Mouse (Mus musculus) ES-CJ7 (cell line): ENCODE results near the gene Trmt11.
"Not testable (repeated sequence)": the region's sequence is repeated elsewhere in the genome, so short reads cannot be mapped to it uniquely, and the experiment has no call there.

Experiments used
- DNase-seq: peaks from one replicate; pipeline ENCODE4 v3.0.0; 2011; ENCODE audit warnings: low read depth, low spot score

Gene Trmt11

DNA sequence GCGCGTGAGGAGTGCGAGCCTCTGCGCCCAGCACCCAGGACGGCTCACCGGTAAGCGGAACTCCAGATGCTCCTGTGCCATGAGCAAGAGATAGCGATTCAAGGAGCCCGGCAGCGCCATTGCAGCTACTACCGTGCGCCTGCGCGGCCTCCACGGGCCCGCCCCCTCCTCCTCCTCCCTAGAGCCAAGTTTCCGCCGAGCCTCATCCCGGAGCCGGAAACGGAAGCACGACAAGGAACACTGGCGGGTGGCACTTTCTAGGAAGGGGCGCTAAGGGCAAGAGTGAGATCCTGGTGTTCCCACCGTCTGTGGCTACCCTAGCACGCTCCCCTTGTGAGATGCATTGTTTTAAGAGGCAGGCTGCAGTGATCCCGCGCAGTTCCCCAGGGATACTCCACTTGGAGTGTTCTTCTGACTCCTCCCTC is at the start of gene Trmt11:
Gene Trmt11 (minus strand): TSS at position 208 of the 425 bp plus-strand sequence.
- peak; percentile 91 for DNase-seq

GRCm38 (mm10) chr10:30647681-30648080 is 47.1 kb upstream of the Trmt11 start:
- DNase-seq = no peak

DNA sequence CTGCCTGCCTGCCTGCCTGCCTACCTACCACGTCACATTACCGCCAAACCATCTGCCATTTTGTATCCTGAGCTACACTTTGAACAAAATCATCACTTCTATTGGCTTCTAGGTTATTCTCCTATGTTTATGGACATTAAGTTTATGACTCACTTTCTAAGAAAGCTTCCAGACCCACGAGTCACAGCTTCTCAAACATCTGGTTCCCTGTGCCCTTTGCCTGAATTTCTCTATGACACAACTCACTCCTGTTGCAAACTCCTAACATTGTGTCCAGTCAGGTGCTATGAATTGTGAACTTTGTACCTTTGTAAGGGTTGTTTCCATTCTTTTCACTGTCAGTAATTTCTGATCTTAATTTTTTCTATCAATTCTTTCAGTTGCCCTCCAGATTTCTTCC is 37.7 kb upstream of the Trmt11 start:
- DNase-seq = no peak

DNA sequence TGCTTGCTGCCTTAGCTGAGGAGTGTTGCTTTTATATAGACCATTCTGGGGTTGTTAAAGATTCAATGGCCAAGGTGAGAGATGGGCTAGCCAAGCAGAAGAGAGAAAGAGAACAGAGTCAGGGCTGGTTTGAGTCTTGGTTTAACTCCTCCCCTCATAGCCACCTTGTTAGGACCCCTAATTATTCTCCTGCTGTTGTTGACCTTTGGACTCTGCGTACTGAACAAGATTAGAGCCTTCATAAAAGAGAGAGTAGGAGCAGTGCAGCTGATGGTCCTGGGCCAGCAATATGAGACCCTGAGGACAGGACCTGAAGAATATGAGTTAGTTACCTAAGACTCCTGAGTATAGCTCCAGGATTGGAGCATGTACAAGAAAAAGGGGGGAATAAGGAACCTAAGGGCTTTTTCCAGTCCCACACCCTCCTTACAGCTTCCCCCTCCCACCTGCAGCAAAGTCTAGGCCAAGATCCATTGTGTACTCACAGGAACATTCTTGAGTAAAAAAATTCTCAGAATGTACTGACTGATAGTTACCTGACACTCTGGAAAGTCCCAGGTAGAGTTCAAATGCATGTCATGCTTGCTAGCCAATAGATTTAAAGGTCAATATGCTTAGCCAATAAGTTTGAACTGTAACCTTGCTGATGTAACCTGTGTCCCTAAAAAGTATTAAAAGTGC is 36.1 kb upstream of the Trmt11 start:
- not testable (repeated sequence) for DNase-seq

DNA sequence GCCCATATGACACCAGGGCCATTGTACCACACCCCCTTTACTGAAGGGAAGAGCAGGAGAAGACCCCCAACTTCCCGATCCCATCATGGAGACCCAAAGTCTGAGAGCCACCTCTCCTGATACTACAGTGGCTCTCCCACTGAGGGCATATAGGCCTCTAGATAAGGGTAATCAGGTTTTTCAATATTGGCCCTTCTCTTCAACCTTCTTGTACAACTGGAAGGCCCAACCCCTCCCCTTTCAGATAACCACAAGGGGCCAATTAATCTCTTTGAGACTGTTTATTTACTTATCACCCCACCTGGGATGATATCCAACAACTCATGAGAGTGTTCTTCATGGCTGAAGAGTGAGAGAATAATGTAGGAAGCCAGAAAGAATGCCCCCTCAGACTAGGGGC is 32.2 kb upstream of the Trmt11 start:
- no peak for DNase-seq

GRCm38 (mm10) chr10:30629977-30630376 is 29.4 kb upstream of the Trmt11 start:
- DNase-seq = no peak

DNA sequence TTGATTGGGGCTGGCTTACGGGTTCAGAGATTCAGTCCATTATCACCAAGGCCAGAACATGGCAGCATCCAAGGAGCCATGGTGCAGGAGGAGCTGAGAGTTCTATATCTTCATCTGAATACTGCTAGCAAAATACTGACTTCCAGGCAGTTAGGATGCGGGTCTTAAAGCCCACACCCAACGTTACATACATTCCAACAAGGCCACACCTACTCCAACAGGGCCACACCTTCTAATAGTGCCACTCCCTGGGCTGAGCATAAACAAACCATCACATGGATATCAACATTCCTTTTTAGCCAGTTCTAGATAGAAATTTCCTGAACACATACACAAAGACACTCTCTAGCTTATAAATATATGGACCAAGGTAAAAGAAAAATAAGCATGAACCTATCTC is 29.0 kb upstream of the Trmt11 start, which contains the start of gene Hint3:
Gene Hint3 (minus strand): TSS at position 120 of the 400 bp plus-strand sequence.
- no peak for DNase-seq

DNA sequence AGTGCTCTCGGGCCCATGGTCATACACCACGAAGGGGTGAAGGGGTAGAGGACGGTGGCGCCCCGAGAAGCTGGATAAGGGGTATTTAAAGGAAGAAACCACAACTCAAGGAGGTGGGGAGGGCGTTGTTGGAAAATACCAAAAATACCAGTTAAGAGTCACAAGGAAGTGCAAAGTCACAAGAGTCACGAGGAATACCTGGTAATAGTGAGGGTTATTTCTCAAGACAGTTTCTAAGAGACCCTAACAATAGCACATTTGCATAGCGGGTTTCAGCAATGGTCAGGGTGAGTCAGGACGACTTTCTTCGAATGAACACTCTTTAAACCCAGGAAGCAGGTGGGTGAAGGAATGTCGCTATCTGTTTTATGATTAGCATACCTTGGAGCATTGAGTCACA is 27.9 kb upstream of the Trmt11 start:
- not testable (repeated sequence) for DNase-seq

GRCm38 (mm10) chr10:30627548-30627947 is 27.0 kb upstream of the Trmt11 start:
- DNase-seq = peak; percentile 92

GRCm38 (mm10) chr10:30624161-30625019 is 23.8 kb upstream of the Trmt11 start:
- no peak for DNase-seq

GRCm38 (mm10) chr10:30622928-30623327 is 22.4 kb upstream of the Trmt11 start:
- DNase-seq = no peak

DNA sequence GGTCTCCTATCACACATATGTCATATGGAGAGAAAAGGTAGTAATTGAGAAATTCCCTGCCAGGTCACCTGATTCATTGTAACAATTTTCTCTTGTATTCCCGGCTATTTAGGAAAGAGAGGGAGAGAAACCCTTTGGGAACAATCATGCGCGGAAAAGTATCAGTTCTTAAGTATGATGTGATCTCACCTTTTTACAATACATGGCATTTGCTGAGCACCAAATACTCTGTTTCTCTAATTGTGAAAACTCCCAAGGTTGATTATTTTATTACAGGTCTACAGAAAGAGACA is 18.3 kb upstream of the Trmt11 start:
- no peak for DNase-seq

GRCm38 (mm10) chr10:30618091-30618917 is 17.8 kb upstream of the Trmt11 start:
- DNase-seq = peak; percentile 98

DNA sequence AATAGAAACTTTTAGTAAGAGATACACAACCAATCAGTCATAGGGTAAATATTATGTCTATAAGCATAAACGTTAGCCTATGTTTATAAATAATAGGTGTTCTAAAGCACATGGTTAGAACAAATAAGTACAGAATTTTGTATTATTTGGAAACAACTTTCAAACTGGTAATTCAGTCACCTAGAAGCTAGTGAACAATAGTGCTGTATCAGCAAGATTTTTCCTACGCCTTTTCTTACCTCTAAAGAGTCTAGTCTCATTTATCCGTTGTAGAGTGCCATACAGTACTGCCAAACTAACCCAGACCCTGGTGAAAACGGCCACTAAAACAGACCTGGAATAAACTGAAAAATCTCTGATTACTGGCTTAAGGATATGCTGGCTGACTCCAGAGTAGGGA is 12.5 kb upstream of the Trmt11 start:
- no peak for DNase-seq

DNA sequence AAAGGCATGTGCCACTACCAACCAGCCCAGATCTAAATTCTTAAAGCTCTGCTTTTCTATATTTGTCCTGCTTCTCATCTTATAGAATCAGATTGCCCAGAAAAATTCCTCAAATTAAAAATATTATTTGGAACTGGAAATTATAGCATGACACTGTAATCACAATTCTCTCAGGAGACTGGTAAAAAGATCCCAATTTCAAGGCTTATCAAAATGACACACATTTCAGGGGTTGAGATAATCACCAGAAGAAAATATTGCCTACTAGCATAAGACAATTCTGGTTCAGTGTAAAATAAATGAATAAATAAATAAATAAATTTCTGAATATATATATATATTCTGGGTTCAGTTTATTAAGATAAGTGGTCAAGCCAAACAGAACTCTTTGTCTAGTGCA is 9.1 kb upstream of the Trmt11 start:
- DNase-seq = no peak

GRCm38 (mm10) chr10:30608109-30608508 is 7.6 kb upstream of the Trmt11 start:
- no peak for DNase-seq

- DNase-seq = peak; percentile 48
These were observed 435 bp downstream of the Trmt11 start for GRCm38 (mm10) chr10:30600094-30600534.

GRCm38 (mm10) chr10:30587037-30587436 is 13.5 kb downstream of the Trmt11 start:
- peak; percentile 20 for DNase-seq

DNA sequence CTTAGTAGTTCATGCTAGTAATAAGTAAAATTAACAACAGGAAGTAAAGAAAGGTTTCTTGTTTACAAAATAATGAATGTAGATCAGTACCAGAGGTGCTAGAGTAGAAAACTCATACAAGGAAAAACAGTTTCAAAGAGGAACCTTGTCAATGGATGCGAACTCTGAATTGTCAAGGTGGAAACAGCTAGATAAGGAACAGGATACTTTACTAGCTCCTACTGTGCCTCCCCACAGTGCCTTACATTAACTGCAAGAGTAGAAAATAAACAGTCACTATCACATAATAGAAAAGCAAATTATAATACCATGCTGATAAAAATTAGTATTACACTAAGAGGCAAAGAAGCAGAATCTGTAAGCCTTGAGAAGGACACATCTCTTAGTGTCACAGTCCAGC is 14.9 kb downstream of the Trmt11 start:
- DNase-seq = no peak

DNA sequence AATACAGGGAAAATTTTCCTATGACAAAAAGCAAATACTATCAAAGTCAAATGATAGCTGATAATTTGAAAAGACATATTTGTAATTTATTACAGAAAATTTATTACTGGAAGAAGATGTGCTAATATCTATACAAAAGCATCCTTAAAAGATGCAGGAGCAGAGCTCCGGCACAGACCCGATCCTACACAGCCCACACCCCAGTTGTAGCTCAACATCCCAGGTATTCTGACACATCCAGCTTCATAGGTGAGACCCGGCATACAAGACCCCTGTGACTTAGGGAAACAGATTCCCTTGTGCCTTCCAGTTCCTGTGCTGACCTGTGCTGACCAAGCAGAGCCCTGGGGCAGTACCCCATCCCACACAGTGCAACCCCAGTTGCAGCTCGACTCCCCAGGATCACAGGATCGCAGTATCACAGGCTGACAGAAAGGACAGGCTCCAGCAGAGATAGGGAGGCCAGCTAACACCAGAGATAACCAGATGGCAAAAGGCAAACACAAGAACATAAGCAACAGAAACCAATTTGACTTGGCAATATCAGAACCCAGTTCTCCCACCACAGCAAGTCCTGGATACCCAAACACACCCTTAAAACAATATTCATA is 22.8 kb downstream of the Trmt11 start:
- DNase-seq = no peak

GRCm38 (mm10) chr10:30566364-30566763 is 34.2 kb downstream of the Trmt11 start:
- DNase-seq = no peak

DNA sequence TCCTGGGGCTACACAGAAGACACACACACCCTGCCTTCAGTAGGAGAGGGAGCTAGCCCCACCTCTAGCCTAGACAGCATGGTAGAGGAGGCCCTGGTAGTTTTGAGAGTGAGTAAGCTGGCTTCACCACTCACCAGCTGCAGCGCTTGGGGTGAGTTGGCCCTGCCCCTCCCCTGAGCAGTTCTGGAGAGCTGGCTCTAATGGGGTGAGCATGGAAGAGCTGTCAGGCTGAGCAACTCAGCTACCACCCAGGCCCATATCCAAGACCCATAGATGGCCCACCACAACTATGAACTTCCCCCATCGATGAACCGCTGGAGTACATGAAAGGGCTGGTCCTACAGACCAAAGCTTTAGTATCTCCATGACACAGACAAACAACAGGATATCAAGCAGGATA is 35.9 kb downstream of the Trmt11 start:
- no peak for DNase-seq
